Mouse (Mus musculus) stomach, embryonic 16.5 days (tissue): ENCODE results near the gene Rhbdl3. TPM values are rescaled to one million over a fixed set of nuclear protein-coding genes. Genes with fewer than 3 reads are reported as not detected.

ENCODE experiments used
- ATAC-seq: fragments of 200-750 bp; cut with Nextera tagmentation; 2 replicates; pipeline ENCODE4 v1.8.0; 2017; ENCODE audit warnings: moderate number of reproducible peaks, moderate TSS enrichment; ENCODE audit not compliant: insufficient read depth, low FRiP score
- H3K27ac ChIP-seq: fragments of 300-500 bp; sonication (generic); 2 replicates; pipeline ENCODE4 v1.5.1; 2014; ENCODE audit warnings: low read length
- H3K27me3 ChIP-seq: fragments of 300-500 bp; sonication (generic); 2 replicates; pipeline ENCODE4 v1.6.1; 2014; ENCODE audit warnings: low read length, control low read depth, mixed read lengths; ENCODE audit not compliant: control insufficient read depth, insufficient read depth
- H3K36me3 ChIP-seq: fragments of 300-500 bp; sonication (generic); 2 replicates; pipeline ENCODE4 v1.6.1; 2014; ENCODE audit warnings: low read length; ENCODE audit not compliant: control insufficient read depth, insufficient read depth
- H3K4me1 ChIP-seq: fragments of 300-500 bp; sonication (generic); 2 replicates; pipeline ENCODE4 v1.6.1; 2014; ENCODE audit warnings: low read length, control low read depth, mixed read lengths; ENCODE audit not compliant: control insufficient read depth, insufficient read depth
- H3K4me2 ChIP-seq: fragments of 300-500 bp; sonication (generic); 2 replicates; pipeline ENCODE4 v1.6.1; 2014; ENCODE audit warnings: low read depth, low read length, mixed read lengths
- H3K4me3 ChIP-seq: fragments of 300-500 bp; sonication (generic); replicated peaks from 2 replicates; pipeline ENCODE4 v1.5.1; 2014; ENCODE audit warnings: mild to moderate bottlenecking, low read length
- H3K9ac ChIP-seq: fragments of 300-500 bp; sonication (generic); 2 replicates; pipeline ENCODE4 v1.6.1; 2014; ENCODE audit warnings: low read length
- H3K9me3 ChIP-seq: fragments of 300-500 bp; sonication (generic); replicated peaks from 2 replicates; pipeline ENCODE4 v1.6.1; 2016; ENCODE audit warnings: low read length, control low read depth; ENCODE audit not compliant: control insufficient read depth
- WGBS: fragments of 180-500 bp; shearing (Covaris S2); extraction: QIAGEN DNeasy Blood & Tissue Kit; methylation state at CpG from one replicate; pipeline ENCODE4 v1.1.7; 2014; 5-methylcytosine and 5-hydroxymethylcytosine counted together
- polyA plus RNA-seq: library from polyadenylated mRNA; unstranded; fragments of >200 nt; fragmentation: Nextera tagmentation; extraction: Ambion mirVana; gene quantifications from 2 replicates; pipeline ENCODE4 v1.2.1, GENCODE M21; 2015

The Rhbdl3 gene
- polyA plus RNA-seq, 1 experiment from 2014 or later: 3.8 TPM

GRCm38 (mm10) chr11:80291004-80291403, 9.7 kb upstream of the Rhbdl3 start:
- no peak overlapping the region for H3K9ac ChIP-seq
- WGBS: 74% methylated on average over 2 of the region's 2 CpGs
- H3K4me1 ChIP-seq: peaks cover 21% of the 10 kb centered on the region
- ATAC-seq: no peak
- H3K4me3 ChIP-seq: no peak overlapping the region
- no peaks in the 10 kb centered on the region for H3K9me3 ChIP-seq
- H3K4me2 ChIP-seq: no peak overlapping the region
- H3K36me3 ChIP-seq: no peaks in the 10 kb centered on the region
- no peak overlapping the region for H3K27ac ChIP-seq
- H3K27me3 ChIP-seq: no peaks in the 10 kb centered on the region

DNA sequence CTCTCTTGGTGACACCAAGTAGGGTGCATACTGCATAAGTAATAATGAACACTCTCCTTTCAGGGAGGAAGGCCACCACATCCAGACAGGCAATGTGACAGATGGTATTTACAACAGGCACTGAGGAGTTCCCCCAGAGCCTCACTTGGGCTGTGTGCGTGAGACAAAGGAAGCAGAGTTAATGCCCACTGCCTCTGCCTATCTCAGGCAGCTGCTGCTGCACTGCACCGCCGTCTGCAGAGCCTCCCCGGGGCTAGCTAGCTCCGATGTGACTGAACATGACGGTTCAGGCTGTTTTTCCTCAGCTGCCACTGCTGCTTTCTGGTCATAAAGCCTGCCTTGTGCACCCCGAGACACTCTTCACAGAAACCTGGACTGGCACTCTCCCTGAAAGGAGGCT, 8.2 kb upstream of the Rhbdl3 start:
- peaks cover 4% of the 10 kb centered on the region; the same call in 1 of the 2 replicates for H3K27me3 ChIP-seq
- H3K4me3 ChIP-seq: no peak overlapping the region
- no peak overlapping the region for H3K4me2 ChIP-seq
- H3K27ac ChIP-seq: no peak overlapping the region
- WGBS: 62% methylated on average over 7 of the region's 7 CpGs
- H3K36me3 ChIP-seq: no peaks in the 10 kb centered on the region
- no peak for ATAC-seq
- no peaks in the 10 kb centered on the region for H3K9me3 ChIP-seq
- no peak overlapping the region for H3K9ac ChIP-seq
- H3K4me1 ChIP-seq: peaks cover 21% of the 10 kb centered on the region

DNA sequence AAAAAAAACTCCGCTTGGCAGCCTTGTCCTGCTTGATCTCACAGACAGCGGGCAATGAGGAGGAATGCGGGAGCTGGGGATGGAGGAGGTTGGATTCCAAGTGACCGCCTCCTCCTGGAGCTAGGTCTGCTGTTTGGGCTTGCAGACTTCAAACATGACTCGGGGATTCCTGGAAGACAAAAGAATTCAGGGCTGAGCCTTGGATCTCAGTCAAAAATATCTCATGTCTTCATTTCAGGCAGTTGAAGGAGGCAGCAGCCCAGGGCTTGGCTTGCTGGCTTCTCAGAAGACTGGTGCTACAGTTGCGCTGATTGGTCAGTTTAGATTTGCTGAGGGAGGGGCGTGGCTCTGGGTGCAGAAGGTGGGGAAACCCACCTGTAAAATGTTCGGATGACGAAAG, 5.6 kb upstream of the Rhbdl3 start:
- no peak for ATAC-seq
- Histone ChIP-seq H3K27me3 (peaks cover 4% of the 10 kb centered on the region), H3K4me2 (no peak overlapping the region), H3K36me3 (no peaks in the 10 kb centered on the region), H3K9me3 (no peaks in the 10 kb centered on the region), H3K4me3 (no peak overlapping the region), H3K9ac (no peak overlapping the region), H3K27ac (no peak overlapping the region), H3K4me1 (peaks cover 14% of the 10 kb centered on the region; the same call in 1 of the 2 replicates)
- 16% methylated on average over 9 of the region's 9 CpGs for WGBS

- H3K27ac ChIP-seq: no peak overlapping the region
- peaks cover 10% of the 10 kb centered on the region; the same call in 1 of the 2 replicates for H3K4me1 ChIP-seq
- no peak overlapping the region for H3K4me3 ChIP-seq
- no peak overlapping the region for H3K9ac ChIP-seq
- no peaks in the 10 kb centered on the region for H3K9me3 ChIP-seq
- WGBS: 22% methylated on average over 14 of the region's 14 CpGs
- H3K4me2 ChIP-seq: no peak overlapping the region
- no peaks in the 10 kb centered on the region for H3K36me3 ChIP-seq
- no peak for ATAC-seq
- H3K27me3 ChIP-seq: peaks cover 7% of the 10 kb centered on the region
Measured at GRCm38 (mm10) chr11:80295785-80296184, 4.9 kb upstream of the Rhbdl3 start.

GRCm38 (mm10) chr11:80299513-80300235, 1.0 kb upstream of the Rhbdl3 start:
- peaks cover 21% of the 10 kb centered on the region for H3K4me1 ChIP-seq
- no peak overlapping the region for H3K27ac ChIP-seq
- H3K4me3 ChIP-seq: no peak overlapping the region
- H3K36me3 ChIP-seq: no peaks in the 10 kb centered on the region
- ATAC-seq: no peak
- H3K9ac ChIP-seq: no peak overlapping the region
- H3K9me3 ChIP-seq: 0 out of 2 replicates have a peak, but pooled peaks cover 3% of the 10 kb centered on the region
- H3K27me3 ChIP-seq: peaks cover 15% of the 10 kb centered on the region
- WGBS: 11% methylated on average over 12 of the region's 12 CpGs
- peak overlapping the region; percentile 97; the same call in 1 of the 2 replicates for H3K4me2 ChIP-seq

- H3K27me3 ChIP-seq: peaks cover 11% of the 10 kb centered on the region
- H3K9me3 ChIP-seq: 0 out of 2 replicates have a peak, but pooled peaks cover 3% of the 10 kb centered on the region
- H3K27ac ChIP-seq: peak overlapping the region; percentile 33; the same call in 1 of the 2 replicates
- peaks cover 15% of the 10 kb centered on the region for H3K4me1 ChIP-seq
- peak overlapping the region; percentile 70 for H3K4me3 ChIP-seq
- under 1% methylated on average over 53 of the region's 53 CpGs for WGBS
- peak; percentile 41; the same call in 1 of the 2 replicates for ATAC-seq
- no peaks in the 10 kb centered on the region for H3K36me3 ChIP-seq
- H3K4me2 ChIP-seq: peak overlapping the region; percentile 97
- H3K9ac ChIP-seq: peak overlapping the region; percentile 82
Measured at GRCm38 (mm10) chr11:80301316-80302045, 769 bp downstream of the Rhbdl3 start.

DNA sequence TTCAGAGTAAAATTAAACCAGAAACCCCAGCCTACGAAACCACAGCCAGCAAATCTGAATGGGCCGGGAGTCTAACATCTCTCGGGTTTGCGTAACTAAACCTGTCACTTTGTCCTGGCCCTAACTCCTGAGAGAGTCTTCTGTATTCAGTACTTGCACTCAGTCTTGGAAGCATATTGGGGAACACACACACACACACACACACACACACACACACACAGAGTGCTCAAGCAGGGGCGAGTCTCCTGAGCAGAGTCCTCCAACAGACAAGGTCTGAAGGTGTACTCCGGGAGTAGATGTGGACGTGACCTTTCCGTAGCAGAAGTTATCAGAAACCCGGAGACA, 1.3 kb downstream of the Rhbdl3 start:
- ATAC-seq: no peak
- WGBS: 2% methylated on average over 9 of the region's 9 CpGs
- peak overlapping the region; percentile 82; the same call in 1 of the 2 replicates for H3K9ac ChIP-seq

GRCm38 (mm10) chr11:80302536-80302935, 1.8 kb downstream of the Rhbdl3 start:
- WGBS: 3% methylated on average over 11 of the region's 11 CpGs
- peak overlapping the region; percentile 20; the same call in 1 of the 2 replicates for H3K9ac ChIP-seq

More for the DNA sequence above, 1.3 kb downstream of the Rhbdl3 start:
- H3K9me3 ChIP-seq: 0 out of 2 replicates have a peak, but pooled peaks cover 3% of the 10 kb centered on the region
- H3K4me3 ChIP-seq: peak overlapping the region; percentile 70
- peak overlapping the region; percentile 97 for H3K4me2 ChIP-seq
- H3K27me3 ChIP-seq: peaks cover 11% of the 10 kb centered on the region
- no peaks in the 10 kb centered on the region for H3K36me3 ChIP-seq
- no peak overlapping the region for H3K27ac ChIP-seq
- peaks cover 15% of the 10 kb centered on the region for H3K4me1 ChIP-seq

GRCm38 (mm10) chr11:80303746-80304145, 3.0 kb downstream of the Rhbdl3 start:
- no peak for ATAC-seq
- Histone ChIP-seq H3K36me3 (no peaks in the 10 kb centered on the region), H3K4me3 (no peak overlapping the region), H3K9ac (no peak overlapping the region), H3K4me1 (peaks cover 15% of the 10 kb centered on the region), H3K27me3 (peaks cover 11% of the 10 kb centered on the region), H3K27ac (no peak overlapping the region), H3K4me2 (no peak overlapping the region), H3K9me3 (0 out of 2 replicates have a peak, but pooled peaks cover 3% of the 10 kb centered on the region)
- 79% methylated on average over 3 of the region's 3 CpGs for WGBS

More at GRCm38 (mm10) chr11:80302536-80302935, 1.8 kb downstream of the Rhbdl3 start:
- peaks cover 11% of the 10 kb centered on the region for H3K27me3 ChIP-seq
- no peak overlapping the region for H3K27ac ChIP-seq
- ATAC-seq: peak; percentile 74; the same call in 1 of the 2 replicates
- no peaks in the 10 kb centered on the region for H3K36me3 ChIP-seq
- peak overlapping the region; percentile 70 for H3K4me3 ChIP-seq
- H3K4me2 ChIP-seq: peak overlapping the region; percentile 97
- 0 out of 2 replicates have a peak, but pooled peaks cover 3% of the 10 kb centered on the region for H3K9me3 ChIP-seq
- peaks cover 15% of the 10 kb centered on the region for H3K4me1 ChIP-seq
